Mouse (Mus musculus) right cerebral cortex, postnatal 14 days (tissue): ENCODE measurements around the gene Lrif1.
"Not testable (repeated sequence)": the region's sequence is repeated elsewhere in the genome, so short reads cannot be mapped to it uniquely, and the experiment has no call there.

ENCODE experiments used
- DNase-seq: peaks from one replicate; pipeline ENCODE4 v3.0.0; 2022

Gene Lrif1

DNA sequence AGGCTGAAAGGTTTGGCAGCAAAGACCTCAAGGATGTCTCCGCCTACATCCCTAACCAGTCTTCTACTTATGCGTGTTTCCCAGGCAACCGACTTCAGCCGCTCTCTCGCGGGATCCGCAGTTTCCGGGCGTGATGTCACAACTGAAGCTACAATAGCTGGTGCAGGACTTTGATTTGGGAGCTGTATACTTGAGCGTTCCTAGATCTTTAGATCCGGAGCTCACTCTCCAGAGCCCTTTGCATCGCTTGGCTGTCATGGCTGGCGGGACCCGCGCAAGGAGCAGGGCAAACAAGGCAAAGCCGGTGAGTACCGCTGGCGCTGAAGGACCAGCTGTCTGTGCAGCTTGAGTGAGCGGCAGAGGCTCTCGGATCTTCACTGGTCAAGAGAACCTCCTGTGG lies at the start of gene Lrif1:
TSS of gene Lrif1 (plus strand) at position 158 of the 400 bp plus-strand sequence.
- DNase-seq, result peak; percentile 82

DNA sequence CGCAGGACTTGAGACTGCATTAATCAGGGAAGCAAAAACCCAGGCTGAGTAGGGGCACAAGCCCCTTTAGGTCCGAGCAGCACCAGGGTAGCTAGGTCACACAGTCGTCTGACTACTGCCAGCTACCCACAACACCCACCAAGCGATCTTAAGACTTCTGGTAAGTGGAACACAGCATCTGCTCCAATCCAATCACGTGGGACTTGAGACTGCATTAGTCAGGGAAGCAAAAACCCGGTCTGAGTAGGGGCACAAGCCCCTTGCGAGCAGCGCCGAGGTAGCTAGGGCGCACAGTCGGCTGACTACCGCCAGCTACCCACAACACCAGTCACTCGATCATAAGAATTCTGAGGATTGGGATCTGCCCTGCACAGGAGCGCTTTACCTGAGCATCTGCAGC lies 12.0 kb upstream of the Lrif1 start:
- DNase-seq, result not testable (repeated sequence)

DNA sequence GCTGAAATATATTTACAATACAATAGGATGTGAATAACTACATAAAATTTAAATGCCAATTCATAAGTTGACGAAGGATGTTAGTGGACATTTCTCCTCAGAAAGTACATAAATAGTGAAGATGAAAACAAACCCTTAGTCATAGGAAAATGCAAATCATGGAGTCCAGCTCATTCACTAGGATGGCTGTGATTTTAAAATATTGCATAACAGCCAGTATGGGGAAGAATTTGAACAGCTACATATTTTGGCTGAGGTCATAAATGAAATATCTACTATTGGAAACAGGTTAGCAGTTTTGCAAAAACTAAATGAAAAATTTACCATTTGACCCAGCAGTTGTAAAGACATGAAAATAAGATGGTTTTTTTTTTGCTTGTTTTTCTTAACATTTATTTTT lies 594 bp downstream of the Lrif1 start:
- DNase-seq, result no peak

DNA sequence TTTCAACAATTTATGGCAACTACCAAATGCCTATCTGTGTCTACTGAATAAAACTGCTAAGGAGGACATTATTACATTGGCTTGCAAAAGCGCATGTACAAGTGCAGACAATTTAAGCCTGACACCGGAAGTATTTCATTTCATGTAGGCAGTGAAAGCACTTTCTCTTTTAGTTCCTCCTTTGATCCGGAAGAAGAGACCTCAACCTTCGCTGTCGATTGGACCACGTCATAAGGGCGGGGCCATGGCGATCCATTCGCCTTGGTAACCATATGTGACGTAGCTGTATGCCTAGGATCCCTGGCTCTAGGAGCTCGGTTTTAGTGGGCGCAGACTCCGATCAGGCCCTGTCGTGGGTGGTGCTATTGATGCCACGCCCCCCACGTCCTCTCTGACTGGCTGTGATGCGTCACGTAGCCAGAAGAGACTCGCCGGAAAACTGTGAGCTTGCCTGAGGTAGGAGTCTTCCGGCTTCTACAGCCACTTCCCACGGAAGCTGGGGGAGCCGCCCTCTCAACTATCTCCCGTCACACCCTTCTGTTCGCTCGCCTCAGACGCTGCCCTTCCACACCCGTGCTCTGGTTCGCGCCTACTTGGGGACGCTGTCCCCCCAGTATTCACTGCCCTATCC lies 36.7 kb downstream of the Lrif1 start:
- peak; percentile 92 for DNase-seq

DNA sequence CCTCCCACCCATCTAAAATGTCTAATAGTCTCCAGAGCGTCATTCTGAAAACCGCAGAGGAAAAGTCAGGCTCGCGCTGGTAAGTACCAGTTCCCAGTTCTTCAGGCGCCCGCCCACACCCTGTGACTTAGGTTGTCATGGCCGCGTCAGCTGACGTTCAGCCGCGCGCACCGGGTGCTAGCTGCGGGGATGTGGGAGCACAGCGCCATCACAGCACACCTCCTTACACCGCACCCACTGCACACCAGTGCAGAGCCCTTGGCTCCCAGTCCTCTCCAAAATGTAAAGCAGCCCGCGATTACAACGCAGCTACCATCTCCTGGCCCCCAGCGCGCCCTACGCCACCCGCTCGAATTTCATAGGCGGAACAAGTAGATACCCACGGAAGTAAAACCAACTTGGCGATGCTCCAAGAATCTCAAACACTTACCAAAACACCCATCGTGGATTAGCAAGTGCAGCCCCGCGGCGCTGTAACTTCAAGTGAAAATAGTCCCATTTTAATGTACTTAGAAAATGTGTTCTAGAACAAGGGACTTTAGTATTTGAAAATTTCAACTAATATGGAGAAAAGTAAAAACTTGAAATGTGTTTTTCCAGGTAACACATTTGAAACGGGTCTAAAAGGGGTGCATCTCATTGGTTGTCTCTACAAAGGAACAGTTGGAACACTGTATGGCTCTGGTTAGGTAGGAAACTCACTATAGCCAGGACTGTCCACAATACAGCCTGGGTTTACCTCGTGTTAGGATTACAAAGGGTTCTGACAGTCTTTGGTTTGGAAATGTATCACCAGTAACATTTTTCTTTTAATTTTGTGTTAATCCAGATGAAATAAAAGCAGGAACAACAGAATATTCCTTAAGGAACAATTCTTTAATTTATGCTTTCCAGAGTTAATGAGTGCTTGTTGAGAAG lies 37.5 kb downstream of the Lrif1 start:
- DNase-seq, result peak; percentile 88

DNA sequence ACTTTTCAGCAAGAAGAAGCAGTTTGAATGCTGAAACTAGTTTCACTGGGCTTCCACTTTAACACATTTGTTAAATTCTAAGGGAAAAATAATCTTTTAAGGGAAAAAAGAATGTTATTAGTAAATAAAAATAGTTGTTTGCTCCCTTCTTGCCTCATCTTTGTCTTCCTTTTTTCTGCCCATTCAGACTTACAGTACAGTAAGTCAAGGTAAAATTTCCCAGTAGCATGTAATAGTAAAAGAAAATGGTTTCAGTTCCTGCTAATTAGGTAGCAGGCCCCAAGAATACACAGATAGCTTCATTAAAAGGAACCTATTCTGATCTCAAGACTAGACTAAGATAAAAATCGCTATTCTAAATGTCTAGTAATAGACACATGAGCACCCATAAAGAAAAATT lies 71.1 kb downstream of the Lrif1 start:
- no peak for DNase-seq

DNA sequence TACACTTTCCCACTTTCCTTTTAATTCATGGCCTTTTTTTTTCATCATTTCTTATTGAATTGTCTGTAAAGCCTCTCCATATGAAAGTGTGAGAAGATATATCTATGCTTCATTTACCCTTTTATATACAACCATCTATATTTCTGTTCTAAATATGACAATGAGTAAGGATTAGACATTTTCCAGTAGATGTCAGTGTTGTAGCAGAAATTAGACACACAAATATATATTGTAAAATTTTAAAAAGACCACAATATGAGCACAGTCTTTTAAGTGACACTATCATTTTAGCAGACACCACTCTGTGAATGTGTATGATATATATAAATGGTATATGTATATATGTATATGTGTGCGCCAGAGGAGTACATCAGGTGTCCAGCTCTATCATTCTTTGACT lies 87.0 kb downstream of the Lrif1 start:
- DNase-seq, result no peak

DNA sequence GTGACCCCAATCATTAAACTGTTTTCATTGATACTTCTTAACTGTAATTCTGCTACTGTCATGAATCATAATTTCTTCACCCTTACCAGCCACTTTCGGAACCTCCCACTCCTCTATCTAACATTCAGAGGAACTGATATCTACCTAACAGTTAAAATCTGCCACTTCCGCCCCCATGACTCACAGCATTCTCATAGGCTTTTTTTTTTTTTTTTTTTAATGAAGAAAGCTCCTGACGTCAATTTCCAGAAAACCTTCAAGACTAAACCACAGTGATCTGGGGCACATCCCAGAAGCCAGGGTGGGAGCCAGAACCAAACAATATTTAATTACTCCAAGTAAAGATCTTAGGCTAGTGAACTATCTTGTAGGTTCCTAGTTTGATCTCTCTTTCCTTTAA lies 100.3 kb downstream of the Lrif1 start:
- DNase-seq, result no peak
